Mouse (Mus musculus): Measurements from ENCODE around the gene Zfp628. TPM values are rescaled to one million over a fixed set of nuclear protein-coding genes. Genes with fewer than 3 reads are reported as not detected.

Gene Zfp628
- total RNA-seq, 2 experiments from 2014 or later, result 7.9 to 8.1 TPM

- intact Hi-C loops (cut with DNase I), result no loop called here
- DNase-seq (ENCODE audit: low spot score), result no peak
Observed at GRCm38 (mm10) chr7:4934160-4934914, 19.3 kb downstream of the Zfp628 start.

GRCm38 (mm10) chr7:4936832-4937231, 21.8 kb downstream of the Zfp628 start:
- intact Hi-C loops (cut with DNase I), result loop anchor here (5.0 kb wide), 1 partner anchor 315 kb away; no protein-coding TSS in a partner anchor
- no peak for DNase-seq (ENCODE audit: low spot score)

- intact Hi-C loops (cut with DNase I), result loop anchor here (5.0 kb wide), 1 partner anchor 315 kb away; no protein-coding TSS in a partner anchor
- DNase-seq (ENCODE audit: low spot score), result no peak
Observed at GRCm38 (mm10) chr7:4937392-4937791, 22.4 kb downstream of the Zfp628 start.

GRCm38 (mm10) chr7:4938456-4938855, 23.4 kb downstream of the Zfp628 start:
- no peak for DNase-seq (ENCODE audit: low spot score)
- intact Hi-C loops (cut with DNase I), result loop anchor here (1.0 to 5.0 kb wide), 2 partner anchors 23 to 316 kb away; partner anchors contain the start of gene Zfp628

- DNase-seq (ENCODE audit: low spot score), result no peak
- intact Hi-C loops (cut with DNase I), result loop anchor here (1.0 to 5.0 kb wide), 6 partner anchors 29 to 384 kb away; partner anchors contain the start of genes Fiz1, Rasl2-9 and Zfp524
Observed at GRCm38 (mm10) chr7:4940068-4940479, 25.1 kb downstream of the Zfp628 start.

GRCm38 (mm10) chr7:4942673-4943072, 27.7 kb downstream of the Zfp628 start:
- DNase-seq (ENCODE audit: low spot score), result no peak
- intact Hi-C loops (cut with DNase I), result loop anchor here (1.0 to 5.0 kb wide), 5 partner anchors 22 to 185 kb away; partner anchors contain the start of genes Fiz1, Rasl2-9, Sbk2 and Zfp524

- peak; percentile 84 for DNase-seq (ENCODE audit: low spot score)
Observed at GRCm38 (mm10) chr7:4943223-4943815, 28.3 kb downstream of the Zfp628 start.

GRCm38 (mm10) chr7:4947855-4948254, 32.8 kb downstream of the Zfp628 start:
- peak; percentile 65 for DNase-seq (ENCODE audit: low spot score)
- intact Hi-C loops (cut with DNase I), result no loop called here

More at GRCm38 (mm10) chr7:4943223-4943815, 28.3 kb downstream of the Zfp628 start:
- intact Hi-C loops (cut with DNase I), result loop anchor here (1.0 to 5.0 kb wide), 5 partner anchors 21 to 184 kb away; partner anchors contain the start of genes Fiz1, Rasl2-9, Sbk2 and Zfp524

GRCm38 (mm10) chr7:4948386-4948785, 33.4 kb downstream of the Zfp628 start:
- intact Hi-C loops (cut with DNase I), result no loop called here
- DNase-seq (ENCODE audit: low spot score), result no peak

- intact Hi-C loops (cut with DNase I), result no loop called here
- peak; percentile 48 for DNase-seq (ENCODE audit: low spot score)
Observed at GRCm38 (mm10) chr7:4950561-4951342, 35.7 kb downstream of the Zfp628 start.

- peak; percentile 30 for DNase-seq (ENCODE audit: low spot score)
- intact Hi-C loops (cut with DNase I), result no loop called here
Observed at GRCm38 (mm10) chr7:4953815-4954445, 38.9 kb downstream of the Zfp628 start.

GRCm38 (mm10) chr7:4957361-4957760, 42.3 kb downstream of the Zfp628 start:
- intact Hi-C loops (cut with DNase I), result no loop called here
- no peak for DNase-seq (ENCODE audit: low spot score)

GRCm38 (mm10) chr7:4963527-4963926, 48.5 kb downstream of the Zfp628 start:
- DNase-seq (ENCODE audit: low spot score), result no peak
- intact Hi-C loops (cut with DNase I), result no loop called here

- DNase-seq (ENCODE audit: low spot score), result peak; percentile 59
- intact Hi-C loops (cut with DNase I), result loop anchor here (2.0 kb wide), 1 partner anchor 21 kb away; no protein-coding TSS in a partner anchor
Observed at GRCm38 (mm10) chr7:4964272-4964671, 49.3 kb downstream of the Zfp628 start, which contains the start of gene Sbk2. TSS of gene Sbk2 (minus strand) at chr7:4964406.

- intact Hi-C loops (cut with DNase I), result loop anchor here (2.0 kb wide), 1 partner anchor 22 kb away; no protein-coding TSS in a partner anchor
- DNase-seq (ENCODE audit: low spot score), result no peak
Observed at GRCm38 (mm10) chr7:4964988-4965387, 50.0 kb downstream of the Zfp628 start.

- intact Hi-C loops (cut with DNase I), result no loop called here
- no peak for DNase-seq (ENCODE audit: low spot score)
Observed at GRCm38 (mm10) chr7:4971068-4971467, 56.1 kb downstream of the Zfp628 start, which contains the start of gene Sbk3. TSS of gene Sbk3 (minus strand) at chr7:4971168.

Measured in heart, postnatal 25 days (tissue).